Comparison of ENCODE assay signal across 8 mouse cellular contexts in genomic region chr1:135509145-135510084, GRCm38 (mm10).
A peak's percentile ranks its signal among the peaks of the same experiment; 100 is the strongest.
DNase-seq lines count a peak whose midpoint lies in the region; ATAC-seq and TF ChIP-seq lines count a peak whose summit lies in the region.

No protein-coding gene starts in this region.

- no peak for DNase-seq in left cerebral cortex, adult 2 months (ENCODE audit: extremely low spot score in 1 of 2, low spot score in 2 of 2)
- no peak for DNase-seq in left cerebral cortex, postnatal 10 days (ENCODE audit: extremely low spot score in 1 of 2, low spot score in 2 of 2)
- DNase-seq in forebrain, embryonic 10.5 days (ENCODE audit: extremely low spot score, low spot score) = no peak
- no peak for DNase-seq in limb, embryonic 10.5 days (ENCODE audit: low spot score)
- no peak for DNase-seq in frontal cortex, postnatal 36 days (ENCODE audit: low spot score in 2 of 2)
- DNase-seq in ovary, postnatal 14 days (ENCODE audit: low spot score) = no peak

- peak overlapping the region; percentile 70; the same call in 1 of the 2 replicates for H3K27ac ChIP-seq in left cerebral cortex, adult 2 months
- peak overlapping the region; percentile 85 for H3K27ac ChIP-seq in forebrain, embryonic 10.5 days
- H3K27ac ChIP-seq in limb, embryonic 10.5 days = peak overlapping the region; percentile 73
- peak overlapping the region; percentile 89 for H3K27ac ChIP-seq in neural tube, embryonic 13.5 days (replicated peaks)

- peaks cover 30% of the 10 kb centered on the region for H3K36me3 ChIP-seq in forebrain, embryonic 10.5 days (replicated peaks)
- H3K36me3 ChIP-seq in limb, embryonic 10.5 days = no peaks in the 10 kb centered on the region
- H3K36me3 ChIP-seq in neural tube, embryonic 13.5 days = no peaks in the 10 kb centered on the region

- ATAC-seq in neural tube, embryonic 13.5 days (ENCODE audit: low read depth) = peak; percentile 13; the same call in 1 of the 2 replicates
- ATAC-seq in CD4-positive, CD25-positive, alpha-beta regulatory T cell, adult 4 months = no peak

- no peaks in the 10 kb centered on the region for H3K9me3 ChIP-seq in forebrain, embryonic 10.5 days
- no peaks in the 10 kb centered on the region for H3K9me3 ChIP-seq in limb, embryonic 10.5 days (replicated peaks)
- H3K9me3 ChIP-seq in neural tube, embryonic 13.5 days = no peaks in the 10 kb centered on the region

- intact Hi-C loops in left cerebral cortex, adult 2 months (cut with DNase I) = no loop called here
- intact Hi-C loops in left cerebral cortex, postnatal 10 days (cut with DNase I) = no loop called here

- H3K4me3 ChIP-seq in left cerebral cortex, adult 2 months = peak overlapping the region; percentile 49
- H3K4me3 ChIP-seq in forebrain, embryonic 10.5 days = peak overlapping the region; percentile 72
- peak overlapping the region; percentile 55 for H3K4me3 ChIP-seq in limb, embryonic 10.5 days
- peak overlapping the region; percentile 62 for H3K4me3 ChIP-seq in neural tube, embryonic 13.5 days

- no peak for TF ChIP-seq CTCF in left cerebral cortex, adult 2 months (IDR thresholded peaks at IDR 0.05)

- peaks cover 33% of the 10 kb centered on the region for H3K27me3 ChIP-seq in forebrain, embryonic 10.5 days (ENCODE audit: poor library complexity, severe bottlenecking)
- H3K27me3 ChIP-seq in limb, embryonic 10.5 days (ENCODE audit: low read depth, poor library complexity, severe bottlenecking) = peaks cover 15% of the 10 kb centered on the region
- no peaks in the 10 kb centered on the region for H3K27me3 ChIP-seq in neural tube, embryonic 13.5 days

- peak overlapping the region; percentile 88 for H3K9ac ChIP-seq in neural tube, embryonic 13.5 days

- H3K4me2 ChIP-seq in neural tube, embryonic 13.5 days = peak overlapping the region; percentile 87

- peaks cover 78% of the 10 kb centered on the region for H3K4me1 ChIP-seq in forebrain, embryonic 10.5 days
- peaks cover 66% of the 10 kb centered on the region for H3K4me1 ChIP-seq in limb, embryonic 10.5 days
- H3K4me1 ChIP-seq in neural tube, embryonic 13.5 days (replicated peaks) = peaks cover 84% of the 10 kb centered on the region

- 5% methylated on average over 16 of the region's 16 CpGs for WGBS in forebrain, embryonic 10.5 days
- 9% methylated on average over 16 of the region's 16 CpGs for WGBS in limb, embryonic 10.5 days
- WGBS in neural tube, embryonic 13.5 days = 10% methylated on average over 16 of the region's 16 CpGs
